Mouse (Mus musculus): ENCODE data around the gene Map3k13.
"Not testable (repeated sequence)": the region's sequence is repeated elsewhere in the genome, so short reads cannot be mapped to it uniquely, and the experiment has no call there.

Gene Map3k13

GRCm38 (mm10) chr16:21905996-21906395 lies 111.8 kb downstream of the Map3k13 start:
- no peak for DNase-seq (ENCODE audit: low read depth, low spot score)

DNA sequence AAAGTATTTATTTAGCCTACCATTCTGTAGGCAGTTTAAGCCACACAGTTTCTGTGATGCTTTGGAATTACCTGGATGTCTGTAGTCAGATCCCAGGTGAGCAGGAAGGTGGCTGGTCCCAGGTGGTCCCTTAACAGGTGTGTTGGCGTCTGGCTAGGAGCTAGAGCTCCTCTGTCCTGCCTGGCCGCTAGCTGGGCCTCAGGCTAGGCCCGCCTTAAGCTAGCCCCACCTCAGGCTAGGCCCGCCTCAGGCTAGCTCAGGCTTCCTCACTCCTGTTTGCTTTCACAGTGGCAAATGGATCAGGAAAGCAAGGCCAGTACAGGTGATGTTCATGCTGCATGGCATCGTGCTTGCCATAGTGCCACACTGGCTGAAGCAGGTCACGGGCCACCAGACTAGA lies 112.8 kb downstream of the Map3k13 start:
- no peak for DNase-seq (ENCODE audit: low read depth, low spot score)

GRCm38 (mm10) chr16:21908906-21909305 lies 114.8 kb downstream of the Map3k13 start:
- not testable (repeated sequence) for DNase-seq (ENCODE audit: low read depth, low spot score)

- no peak for DNase-seq (ENCODE audit: low read depth, low spot score)
These were observed 119.2 kb downstream of the Map3k13 start for GRCm38 (mm10) chr16:21913347-21913746.

GRCm38 (mm10) chr16:21916681-21917080 lies 122.5 kb downstream of the Map3k13 start:
- DNase-seq (ENCODE audit: low read depth, low spot score): no peak

GRCm38 (mm10) chr16:21928471-21928870 lies 134.3 kb downstream of the Map3k13 start:
- no peak for DNase-seq (ENCODE audit: low read depth, low spot score)

GRCm38 (mm10) chr16:21946761-21947715 lies 152.9 kb downstream of the Map3k13 start, which contains the start of gene Tmem41a:
TSS of gene Tmem41a (minus strand) at chr16:21947552.
- peak; percentile 92 for DNase-seq (ENCODE audit: low read depth, low spot score)

DNA sequence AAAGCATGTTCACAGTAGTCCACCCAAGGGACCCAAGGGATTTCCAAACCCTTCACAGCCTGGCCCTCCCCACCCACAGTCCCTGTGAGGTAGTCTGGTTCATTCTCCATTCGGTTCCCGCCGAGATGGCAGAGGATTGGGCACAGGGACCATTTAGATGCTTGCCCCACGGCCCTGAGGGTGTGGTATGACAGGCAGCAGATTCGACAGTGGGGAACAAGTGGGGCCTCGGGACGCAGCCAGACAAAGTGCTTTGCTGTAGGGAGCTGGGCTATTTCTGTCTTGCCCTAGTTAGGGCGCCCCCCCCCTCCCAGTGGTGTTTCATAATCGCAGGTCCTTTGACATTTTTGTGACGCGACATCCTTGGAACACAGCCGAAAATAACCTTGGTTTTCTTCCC lies 161.4 kb downstream of the Map3k13 start:
- DNase-seq (ENCODE audit: low read depth, low spot score): no peak

GRCm38 (mm10) chr16:21965576-21965975 lies 171.4 kb downstream of the Map3k13 start:
- DNase-seq (ENCODE audit: low read depth, low spot score): no peak

DNA sequence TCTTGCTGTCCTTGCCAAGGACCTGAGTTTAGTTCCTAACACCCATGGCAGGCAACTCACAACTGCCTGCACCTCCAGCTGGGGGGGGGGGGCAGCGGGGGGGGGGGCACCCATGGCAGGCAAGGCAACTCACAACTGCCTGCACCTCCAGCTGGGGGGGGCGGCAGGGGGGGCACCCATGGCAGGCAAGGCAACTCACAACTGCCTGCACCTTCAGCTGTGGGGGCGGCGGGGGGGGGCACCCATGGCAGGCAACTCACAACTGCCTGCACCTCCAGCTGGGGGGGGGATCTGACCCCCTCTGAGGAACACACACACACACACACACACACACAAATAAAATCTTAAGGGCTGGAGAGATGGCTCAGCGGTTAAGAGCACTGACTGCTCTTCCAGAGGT lies 175.7 kb downstream of the Map3k13 start:
- DNase-seq (ENCODE audit: low read depth, low spot score): peak; percentile 9

DNA sequence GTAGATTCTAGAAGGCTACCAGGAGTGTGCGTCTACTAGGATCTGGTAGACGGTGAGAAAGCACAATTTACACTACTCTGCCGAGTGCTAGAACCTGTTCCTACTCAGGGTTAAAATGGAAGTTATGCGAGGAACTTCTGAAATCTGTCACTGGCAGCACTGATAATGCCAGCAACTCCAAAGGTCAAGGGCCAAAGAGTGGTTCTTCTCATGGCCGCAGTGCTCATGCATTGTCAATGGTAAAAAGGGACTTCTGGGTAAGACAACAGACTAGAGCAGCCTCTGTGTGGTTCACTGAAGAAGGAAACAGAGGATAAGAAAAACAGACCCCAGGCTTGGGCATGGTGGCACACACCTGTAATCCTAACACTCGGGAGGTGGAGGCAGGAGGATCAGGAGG lies 176.4 kb downstream of the Map3k13 start:
- no peak for DNase-seq (ENCODE audit: low read depth, low spot score)

GRCm38 (mm10) chr16:21971446-21971845 lies 177.3 kb downstream of the Map3k13 start:
- DNase-seq (ENCODE audit: low read depth, low spot score): no peak

GRCm38 (mm10) chr16:21976203-21976602 lies 182.1 kb downstream of the Map3k13 start:
- DNase-seq (ENCODE audit: low read depth, low spot score): no peak

GRCm38 (mm10) chr16:21977347-21977746 lies 183.2 kb downstream of the Map3k13 start:
- DNase-seq (ENCODE audit: low read depth, low spot score): no peak

Data from CD4-positive, CD25-positive, alpha-beta regulatory T cell, adult 2 months (primary cell).